Mouse (Mus musculus) forebrain, postnatal 0 days (tissue): ENCODE results near the gene Gm29110. TPM values are rescaled to one million over a fixed set of nuclear protein-coding genes. Genes with fewer than 3 reads are reported as not detected.
"Not testable (repeated sequence)": the region's sequence is repeated elsewhere in the genome, so short reads cannot be mapped to it uniquely, and the experiment has no call there.

Experiments
- ATAC-seq: fragments of 200-750 bp; cut with Nextera tagmentation; 2 replicates; pipeline ENCODE4 v1.8.0; 2017; ENCODE audit warnings: mild to moderate bottlenecking, moderate library complexity
- DNase-seq: peaks from one replicate; pipeline ENCODE4 v3.0.0-alpha.2; 2015
- H3K27ac ChIP-seq: fragments of 300-500 bp; sonication (generic); 2 replicates; pipeline ENCODE4 v1.5.1; 2014; ENCODE audit warnings: low read depth, mild to moderate bottlenecking, antibody characterized with exemption, low read length, moderate library complexity, mixed read lengths
- H3K27me3 ChIP-seq: fragments of 300-500 bp; sonication (generic); 2 replicates; pipeline ENCODE4 v1.6.1; 2014; ENCODE audit warnings: mild to moderate bottlenecking, low read length, mixed read lengths; ENCODE audit not compliant: insufficient read depth
- H3K36me3 ChIP-seq: fragments of 300-500 bp; sonication (generic); 2 replicates; pipeline ENCODE4 v1.6.1; 2014; ENCODE audit warnings: mild to moderate bottlenecking, moderate library complexity; ENCODE audit not compliant: insufficient read depth
- H3K4me1 ChIP-seq: fragments of 300-500 bp; sonication (generic); 2 replicates; pipeline ENCODE4 v1.6.1; 2014; ENCODE audit warnings: antibody characterized with exemption; ENCODE audit not compliant: insufficient read depth
- H3K4me2 ChIP-seq: fragments of 300-500 bp; sonication (generic); 2 replicates; pipeline ENCODE4 v1.6.1; 2014; ENCODE audit warnings: low read depth, mild to moderate bottlenecking, moderate library complexity
- H3K4me3 ChIP-seq: fragments of 300-500 bp; sonication (generic); 2 replicates; pipeline ENCODE4 v1.5.1; 2014; ENCODE audit warnings: low read depth, low read length, mixed read lengths
- H3K9ac ChIP-seq: fragments of 300-500 bp; sonication (generic); 2 replicates; pipeline ENCODE4 v1.6.1; 2014; ENCODE audit warnings: mild to moderate bottlenecking
- H3K9me3 ChIP-seq: fragments of 300-500 bp; sonication (generic); 2 replicates; pipeline ENCODE4 v1.6.1; 2016; ENCODE audit warnings: low read length
- WGBS: fragments of 180-500 bp; shearing (Covaris S2); extraction: QIAGEN DNeasy Blood & Tissue Kit; methylation state at CpG from one replicate; pipeline ENCODE4 v1.1.7; 2014; 5-methylcytosine and 5-hydroxymethylcytosine counted together
- polyA plus RNA-seq: library from polyadenylated mRNA; unstranded; fragments of >200 nt; fragmentation: Nextera tagmentation; extraction: Ambion mirVana; gene quantifications from 2 replicates; pipeline ENCODE4 v1.2.1, GENCODE M21; 2015
- total RNA-seq: library from RNA; depleted of rRNA; stranded (reverse); fragments of >200 nt; gene quantifications from 2 replicates; pipeline ENCODE4 v1.2.3, GENCODE M21; 2014; rRNA removed

Gene Gm29110
- total RNA-seq (not detected in 2 replicates), polyA plus RNA-seq (not detected in 2 replicates)

DNA sequence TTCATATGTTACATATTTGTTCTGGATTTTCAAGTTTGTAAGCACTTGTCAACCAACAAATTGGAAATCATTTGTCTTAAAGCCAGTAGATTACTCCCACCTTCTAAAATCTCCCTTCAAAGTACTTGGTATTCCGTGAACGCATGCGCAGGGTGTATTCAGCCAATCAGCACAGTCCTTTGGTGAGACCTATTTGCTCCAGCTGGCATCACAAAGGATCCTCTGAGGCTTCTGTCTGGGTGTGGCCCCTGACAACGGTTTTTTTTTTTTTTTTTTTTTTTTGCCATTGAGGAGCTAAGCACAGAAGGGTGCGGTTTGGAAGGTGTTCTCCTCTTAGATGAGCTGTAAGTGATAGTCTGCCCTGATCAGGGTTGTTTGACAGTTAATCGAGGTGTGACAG lies at the start of gene Gm29110:
Gene Gm29110, plus strand, starts transcription at position 301 of the 400 bp plus-strand sequence.
- not testable (repeated sequence) for H3K4me3 ChIP-seq, H3K27ac ChIP-seq, H3K9ac ChIP-seq, H3K36me3 ChIP-seq, H3K9me3 ChIP-seq, ATAC-seq, H3K4me1 ChIP-seq, H3K27me3 ChIP-seq, H3K4me2 ChIP-seq, DNase-seq
- WGBS: 80% methylated on average over 1 of the region's 6 CpGs

Other genes with a start within 250 kb of the Gm29110 start
- gene Gm21913, start 153.4 kb downstream of the Gm29110 start, total RNA-seq: not detected in 2 replicates
- gene Gm21913, start 153.4 kb downstream of the Gm29110 start, polyA plus RNA-seq: not detected in 2 replicates